Mouse (Mus musculus) layer of hippocampus, adult 2 months (tissue): ENCODE measurements around the gene Npas2. TPM values are rescaled to one million over a fixed set of nuclear protein-coding genes. Genes with fewer than 3 reads are reported as not detected.

Experiments
- DNase-seq, 2 experiments: peaks; one replicate each; pipeline ENCODE4 v3.0.0; 2022; ENCODE audit warnings: low spot score in 2 of 2
- H3K27ac ChIP-seq: fragments of 200-600 bp; 2 replicates; pipeline ENCODE4 v1.8.1; 2022
- H3K4me3 ChIP-seq: fragments of 200-600 bp; 2 replicates; pipeline ENCODE4 v1.8.1; 2022; ENCODE audit warnings: mild to moderate bottlenecking
- CTCF ChIP-seq: fragments of 200-600 bp; conservative IDR thresholded peaks from 2 replicates; pipeline ENCODE4 v1.8.1; 2022; ENCODE audit warnings: antibody characterized with exemption, mild to moderate bottlenecking, moderate library complexity
- total RNA-seq, 2 experiments: library from RNA; stranded (reverse); gene quantifications; 2 replicates each; pipeline ENCODE4 v1.2.3; 2021

The Npas2 gene
- total RNA-seq, 2 experiments from 2014 or later, result 35.7 to 36.3 TPM

- no peak overlapping the region for H3K4me3 ChIP-seq
- no peak for DNase-seq
- no peak for TF ChIP-seq CTCF
Measured at GRCm38 (mm10) chr1:39280391-39280790, 86.9 kb downstream of the Npas2 start.

GRCm38 (mm10) chr1:39280989-39281875 is 87.7 kb downstream of the Npas2 start:
- TF ChIP-seq CTCF, result no peak
- Histone ChIP-seq H3K27ac (no peak overlapping the region), H3K4me3 (no peak overlapping the region)
- no peak for DNase-seq

More at GRCm38 (mm10) chr1:39280391-39280790, 86.9 kb downstream of the Npas2 start:
- no peak overlapping the region for H3K27ac ChIP-seq

DNA sequence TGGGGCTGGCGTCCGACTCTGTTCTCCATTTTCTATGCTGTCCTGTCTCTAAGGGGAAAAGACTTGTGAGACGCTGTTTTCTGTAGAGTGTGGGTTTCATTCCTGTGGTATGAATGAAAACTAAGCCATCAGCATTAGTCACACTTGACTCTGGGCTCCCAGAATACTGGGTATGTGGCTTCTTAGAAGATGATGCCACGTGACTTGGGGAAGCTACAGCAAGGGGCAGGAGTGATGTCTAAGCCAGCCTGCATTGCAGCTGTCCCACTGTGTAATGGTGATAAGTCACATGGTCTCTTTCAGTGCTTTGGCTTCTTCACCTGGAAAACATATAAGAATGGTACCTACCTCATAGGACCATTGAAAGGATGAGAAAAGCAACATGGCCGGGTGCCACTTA is 88.4 kb downstream of the Npas2 start:
- no peak overlapping the region for H3K27ac ChIP-seq

GRCm38 (mm10) chr1:39283323-39283722 is 89.8 kb downstream of the Npas2 start:
- DNase-seq, result no peak
- no peak for TF ChIP-seq CTCF
- H3K27ac ChIP-seq, result no peak overlapping the region

More for the DNA sequence above, 88.4 kb downstream of the Npas2 start:
- no peak overlapping the region for H3K4me3 ChIP-seq
- DNase-seq, result no peak
- no peak for TF ChIP-seq CTCF

GRCm38 (mm10) chr1:39284786-39285185 is 91.3 kb downstream of the Npas2 start:
- no peak for DNase-seq
- TF ChIP-seq CTCF, result no peak
- Histone ChIP-seq H3K27ac (no peak overlapping the region), H3K4me3 (no peak overlapping the region)

More at GRCm38 (mm10) chr1:39283323-39283722, 89.8 kb downstream of the Npas2 start:
- H3K4me3 ChIP-seq, result no peak overlapping the region

DNA sequence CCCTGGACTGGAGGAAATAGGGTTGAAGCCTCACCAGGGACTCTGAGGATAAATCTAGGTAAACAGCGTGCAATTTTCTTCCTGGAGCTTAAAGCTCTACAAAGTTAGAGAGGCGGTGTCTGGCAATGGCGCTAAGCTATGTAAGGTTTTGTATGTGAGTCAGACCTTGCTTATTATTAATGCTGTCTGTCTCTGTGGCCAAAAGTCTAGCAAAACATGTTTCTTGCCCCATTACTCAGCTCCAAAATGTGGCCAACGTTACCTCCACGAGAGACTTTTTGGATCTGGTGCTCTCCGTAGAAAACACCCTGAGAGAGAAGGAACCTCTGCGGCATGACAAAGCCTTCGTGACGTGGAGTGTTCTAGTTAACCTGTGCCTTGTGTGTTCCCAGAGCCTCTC is 93.5 kb downstream of the Npas2 start:
- DNase-seq, result no peak
- no peak for TF ChIP-seq CTCF
- Histone ChIP-seq H3K4me3 (no peak overlapping the region), H3K27ac (no peak overlapping the region)

- Histone ChIP-seq H3K4me3 (no peak overlapping the region), H3K27ac (no peak overlapping the region)
- DNase-seq, result no peak
- no peak for TF ChIP-seq CTCF
Measured at GRCm38 (mm10) chr1:39287831-39288230, 94.3 kb downstream of the Npas2 start.

DNA sequence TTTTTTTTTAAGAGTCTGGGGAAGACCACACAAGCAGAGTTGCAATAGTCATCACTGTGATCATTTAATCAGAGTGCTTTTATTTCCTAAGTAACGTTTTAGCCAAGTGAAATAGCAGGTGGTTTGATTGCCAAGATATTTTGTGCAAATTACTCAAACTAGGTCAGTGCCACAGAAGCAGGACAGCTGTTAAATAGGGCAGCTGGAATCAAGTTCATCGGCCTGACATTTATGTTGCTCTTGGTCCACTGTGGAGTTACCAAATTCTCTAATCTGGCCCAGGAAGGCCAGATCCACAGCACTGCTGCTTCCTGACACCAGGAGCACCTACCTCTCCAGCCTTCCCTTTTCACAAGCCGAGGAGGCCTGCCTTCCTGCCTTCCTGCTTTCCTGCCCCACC is 94.9 kb downstream of the Npas2 start:
- no peak for DNase-seq
- Histone ChIP-seq H3K4me3 (no peak overlapping the region), H3K27ac (no peak overlapping the region)
- TF ChIP-seq CTCF, result no peak

GRCm38 (mm10) chr1:39292001-39292400 is 98.5 kb downstream of the Npas2 start:
- no peak for DNase-seq
- TF ChIP-seq CTCF, result no peak
- no peak overlapping the region for H3K4me3 ChIP-seq
- no peak overlapping the region for H3K27ac ChIP-seq

DNA sequence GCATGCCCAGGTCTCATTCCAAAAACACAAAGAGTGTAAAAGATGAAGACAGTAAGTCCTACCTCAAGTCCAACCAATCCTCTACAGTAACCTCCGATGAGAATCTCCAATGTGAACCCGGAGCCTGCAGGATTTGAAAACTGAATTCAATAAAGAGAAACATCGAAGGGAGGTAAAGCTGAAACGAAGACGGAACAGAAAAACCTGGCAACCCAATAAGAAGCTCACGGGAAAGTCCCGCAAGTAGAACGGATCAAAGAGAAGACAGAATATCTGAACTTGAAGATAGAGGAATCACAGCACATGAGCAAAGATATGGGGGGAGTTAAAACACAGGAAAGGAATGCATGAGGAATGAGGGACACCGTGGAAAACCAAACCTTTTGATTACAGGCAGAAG is 104.8 kb downstream of the Npas2 start:
- Histone ChIP-seq H3K4me3 (no peak overlapping the region), H3K27ac (no peak overlapping the region)
- TF ChIP-seq CTCF, result no peak
- DNase-seq, result no peak

DNA sequence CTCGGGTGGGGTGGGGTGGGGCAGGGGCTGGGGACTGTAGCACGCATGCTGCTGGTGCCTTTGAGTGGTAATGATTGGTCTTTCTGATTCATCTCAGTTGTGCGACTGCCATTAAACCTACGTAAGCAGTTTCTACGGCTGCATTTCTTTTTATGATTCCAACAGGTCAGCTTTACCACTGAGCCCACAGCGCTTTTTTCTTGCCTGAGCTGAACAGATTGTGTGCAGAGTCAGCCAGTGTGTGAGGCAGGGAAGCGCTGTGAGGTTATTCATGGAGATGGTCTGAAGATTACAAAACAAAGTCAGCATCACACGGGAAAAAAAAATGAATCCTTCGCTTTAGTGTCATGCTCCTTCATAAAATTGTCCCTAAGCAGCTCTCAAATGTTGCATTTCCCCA is 106.7 kb downstream of the Npas2 start:
- DNase-seq, result peak in 1 of 2 experiments; percentile 9
- H3K27ac ChIP-seq, result no peak overlapping the region
- H3K4me3 ChIP-seq, result no peak overlapping the region
- TF ChIP-seq CTCF, result no peak

GRCm38 (mm10) chr1:39300676-39301075 is 107.1 kb downstream of the Npas2 start:
- no peak for DNase-seq
- H3K27ac ChIP-seq, result no peak overlapping the region
- TF ChIP-seq CTCF, result no peak
- H3K4me3 ChIP-seq, result no peak overlapping the region

DNA sequence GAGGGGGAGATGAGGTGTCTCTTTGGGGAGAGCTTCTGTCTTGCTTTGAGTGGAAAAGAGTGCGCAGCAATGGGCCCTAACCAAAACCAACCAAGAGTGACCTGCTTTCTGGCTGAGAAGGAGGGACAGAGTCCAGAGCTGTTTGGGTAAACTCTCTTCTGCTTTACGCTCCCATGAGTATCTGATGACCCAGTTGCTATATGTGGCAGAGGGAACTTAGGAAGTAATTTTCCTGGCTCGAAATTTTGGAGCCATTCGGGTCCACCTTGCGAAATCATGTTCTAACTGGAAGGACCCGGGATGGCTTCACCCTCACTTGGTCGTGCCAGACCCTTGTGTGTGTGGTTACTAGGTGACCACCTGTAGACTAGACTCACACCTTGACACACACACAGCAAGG is 108.7 kb downstream of the Npas2 start:
- DNase-seq, result no peak
- no peak overlapping the region for H3K4me3 ChIP-seq
- no peak overlapping the region for H3K27ac ChIP-seq
- TF ChIP-seq CTCF, result no peak

GRCm38 (mm10) chr1:39303054-39303649 is 109.6 kb downstream of the Npas2 start:
- H3K4me3 ChIP-seq, result no peak overlapping the region
- DNase-seq, result no peak
- TF ChIP-seq CTCF, result no peak
- no peak overlapping the region for H3K27ac ChIP-seq
